Mouse (Mus musculus) hindbrain, embryonic 10.5 days (tissue): ENCODE measurements around the gene Tmem233. TPM values are rescaled to one million over a fixed set of nuclear protein-coding genes. Genes with fewer than 3 reads are reported as not detected.

Experiments
- DNase-seq: peaks from one replicate; pipeline ENCODE4 v3.0.0-alpha.2; 2017; ENCODE audit warnings: low spot score
- H3K27ac ChIP-seq: fragments of 300-500 bp; sonication (generic); 2 replicates; pipeline ENCODE4 v1.5.1; 2016; ENCODE audit warnings: mild to moderate bottlenecking, moderate library complexity
- H3K27me3 ChIP-seq: fragments of 300-500 bp; sonication (generic); 2 replicates; pipeline ENCODE4 v1.6.1; 2016; ENCODE audit warnings: mild to moderate bottlenecking; ENCODE audit not compliant: poor library complexity, insufficient read depth, severe bottlenecking
- H3K36me3 ChIP-seq: fragments of 300-500 bp; sonication (generic); 2 replicates; pipeline ENCODE4 v1.6.1; 2016; ENCODE audit warnings: mild to moderate bottlenecking, moderate library complexity
- H3K4me1 ChIP-seq: fragments of 300-500 bp; sonication (generic); replicated peaks from 2 replicates; pipeline ENCODE4 v1.6.1; 2016; ENCODE audit warnings: mild to moderate bottlenecking
- H3K4me3 ChIP-seq: fragments of 300-500 bp; sonication (generic); 2 replicates; pipeline ENCODE4 v1.5.1; 2016; ENCODE audit warnings: mild to moderate bottlenecking, moderate library complexity
- H3K9me3 ChIP-seq: fragments of 300-500 bp; sonication (generic); 2 replicates; pipeline ENCODE4 v1.6.1; 2016; ENCODE audit warnings: mild to moderate bottlenecking, moderate library complexity
- WGBS: fragments of 180-500 bp; shearing (Covaris S2); methylation state at CpG from one replicate; pipeline ENCODE4 v1.1.7; 2016; 5-methylcytosine and 5-hydroxymethylcytosine counted together
- polyA plus RNA-seq: library from polyadenylated mRNA; unstranded; fragments of >200 nt; fragmentation: Nextera tagmentation; extraction: Ambion mirVana; gene quantifications from 2 replicates; pipeline ENCODE4 v1.2.1, GENCODE M21; 2016

Gene Tmem233
- polyA plus RNA-seq, 1 experiment from 2014 or later, result not detected

- Histone ChIP-seq H3K27me3 (no peaks in the 10 kb centered on the region), H3K27ac (no peak overlapping the region), H3K9me3 (no peaks in the 10 kb centered on the region), H3K4me3 (no peak overlapping the region), H3K4me1 (0 out of 2 replicates have a peak, but pooled peaks cover 3% of the 10 kb centered on the region), H3K36me3 (peaks cover 61% of the 10 kb centered on the region)
- no peak for DNase-seq
- 93% methylated on average over 7 of the region's 7 CpGs for WGBS
These were observed 70.5 kb downstream of the Tmem233 start for GRCm38 (mm10) chr5:116012503-116012902.

GRCm38 (mm10) chr5:116011700-116012099 is 71.3 kb downstream of the Tmem233 start:
- Histone ChIP-seq H3K27ac (no peak overlapping the region), H3K36me3 (peaks cover 60% of the 10 kb centered on the region), H3K9me3 (no peaks in the 10 kb centered on the region), H3K27me3 (no peaks in the 10 kb centered on the region), H3K4me3 (no peak overlapping the region), H3K4me1 (0 out of 2 replicates have a peak, but pooled peaks cover 3% of the 10 kb centered on the region)
- 90% methylated on average over 7 of the region's 7 CpGs for WGBS
- no peak for DNase-seq

GRCm38 (mm10) chr5:116009884-116010627 is 73.0 kb downstream of the Tmem233 start:
- DNase-seq, result no peak
- no peaks in the 10 kb centered on the region for H3K9me3 ChIP-seq
- H3K27me3 ChIP-seq, result no peaks in the 10 kb centered on the region
- H3K4me1 ChIP-seq, result peaks cover 11% of the 10 kb centered on the region; the same call in 1 of the 2 replicates
- H3K36me3 ChIP-seq, result peaks cover 55% of the 10 kb centered on the region
- WGBS, result 84% methylated on average over 2 of the region's 2 CpGs
- H3K27ac ChIP-seq, result no peak overlapping the region
- H3K4me3 ChIP-seq, result no peak overlapping the region

- Histone ChIP-seq H3K9me3 (no peaks in the 10 kb centered on the region), H3K36me3 (peaks cover 51% of the 10 kb centered on the region), H3K4me3 (no peak overlapping the region), H3K27ac (no peak overlapping the region), H3K27me3 (no peaks in the 10 kb centered on the region), H3K4me1 (peaks cover 12% of the 10 kb centered on the region; the same call in 1 of the 2 replicates)
- no peak for DNase-seq
- 88% methylated on average over 15 of the region's 15 CpGs for WGBS
These were observed 73.8 kb downstream of the Tmem233 start for GRCm38 (mm10) chr5:116009091-116009851.

- no peaks in the 10 kb centered on the region for H3K27me3 ChIP-seq
- peaks cover 17% of the 10 kb centered on the region; the same call in 1 of the 2 replicates for H3K4me1 ChIP-seq
- peaks cover 37% of the 10 kb centered on the region for H3K36me3 ChIP-seq
- H3K4me3 ChIP-seq, result no peak overlapping the region
- 89% methylated on average over 13 of the region's 13 CpGs for WGBS
- no peaks in the 10 kb centered on the region for H3K9me3 ChIP-seq
- DNase-seq, result no peak
- H3K27ac ChIP-seq, result no peak overlapping the region
These were observed 75.3 kb downstream of the Tmem233 start for GRCm38 (mm10) chr5:116007723-116008122.

GRCm38 (mm10) chr5:116006324-116007099 is 76.5 kb downstream of the Tmem233 start:
- 56% methylated on average over 22 of the region's 22 CpGs for WGBS
- Histone ChIP-seq H3K27me3 (no peaks in the 10 kb centered on the region), H3K9me3 (no peaks in the 10 kb centered on the region), H3K4me1 (peaks cover 17% of the 10 kb centered on the region; the same call in 1 of the 2 replicates), H3K27ac (no peak overlapping the region), H3K36me3 (peaks cover 44% of the 10 kb centered on the region), H3K4me3 (no peak overlapping the region)
- no peak for DNase-seq

GRCm38 (mm10) chr5:116004271-116004670 is 78.8 kb downstream of the Tmem233 start:
- H3K9me3 ChIP-seq, result no peaks in the 10 kb centered on the region
- no peak for DNase-seq
- H3K4me1 ChIP-seq, result peaks cover 14% of the 10 kb centered on the region; the same call in 1 of the 2 replicates
- H3K4me3 ChIP-seq, result no peak overlapping the region
- WGBS, result 88% methylated on average over 10 of the region's 10 CpGs
- no peak overlapping the region for H3K27ac ChIP-seq
- H3K27me3 ChIP-seq, result no peaks in the 10 kb centered on the region
- H3K36me3 ChIP-seq, result peaks cover 66% of the 10 kb centered on the region

- WGBS, result 38% methylated on average over 13 of the region's 13 CpGs
- Histone ChIP-seq H3K4me1 (peaks cover 14% of the 10 kb centered on the region; the same call in 1 of the 2 replicates), H3K27me3 (no peaks in the 10 kb centered on the region), H3K4me3 (no peak overlapping the region), H3K27ac (no peak overlapping the region; the same call in 1 of the 2 replicates), H3K36me3 (peaks cover 71% of the 10 kb centered on the region), H3K9me3 (no peaks in the 10 kb centered on the region)
- DNase-seq, result no peak
These were observed 79.2 kb downstream of the Tmem233 start for GRCm38 (mm10) chr5:116003825-116004224.

- Histone ChIP-seq H3K27ac (no peak overlapping the region), H3K4me1 (peaks cover 14% of the 10 kb centered on the region; the same call in 1 of the 2 replicates), H3K36me3 (peaks cover 72% of the 10 kb centered on the region), H3K4me3 (no peak overlapping the region), H3K27me3 (no peaks in the 10 kb centered on the region), H3K9me3 (no peaks in the 10 kb centered on the region)
- WGBS, result 84% methylated on average over 8 of the region's 8 CpGs
- DNase-seq, result no peak
These were observed 79.9 kb downstream of the Tmem233 start for GRCm38 (mm10) chr5:116003154-116003553.

GRCm38 (mm10) chr5:115997376-115997775 is 85.7 kb downstream of the Tmem233 start:
- no peak for DNase-seq
- 77% methylated on average over 13 of the region's 13 CpGs for WGBS
- Histone ChIP-seq H3K4me1 (peaks cover 4% of the 10 kb centered on the region; the same call in 1 of the 2 replicates), H3K27ac (no peak overlapping the region), H3K4me3 (no peak overlapping the region), H3K27me3 (no peaks in the 10 kb centered on the region), H3K9me3 (no peaks in the 10 kb centered on the region), H3K36me3 (peaks cover 89% of the 10 kb centered on the region)

GRCm38 (mm10) chr5:115994101-115994500 is 88.9 kb downstream of the Tmem233 start:
- no peak for DNase-seq
- H3K36me3 ChIP-seq, result peaks cover 90% of the 10 kb centered on the region
- H3K9me3 ChIP-seq, result peaks cover 13% of the 10 kb centered on the region
- no peak overlapping the region for H3K4me3 ChIP-seq
- H3K27ac ChIP-seq, result no peak overlapping the region; the same call in 1 of the 2 replicates
- peaks cover 4% of the 10 kb centered on the region; the same call in 1 of the 2 replicates for H3K4me1 ChIP-seq
- H3K27me3 ChIP-seq, result no peaks in the 10 kb centered on the region
- 92% methylated on average over 15 of the region's 15 CpGs for WGBS

GRCm38 (mm10) chr5:115991717-115992116 is 91.3 kb downstream of the Tmem233 start:
- DNase-seq, result no peak
- peaks cover 93% of the 10 kb centered on the region for H3K36me3 ChIP-seq
- H3K27ac ChIP-seq, result no peak overlapping the region
- peaks cover 13% of the 10 kb centered on the region for H3K9me3 ChIP-seq
- WGBS, result 96% methylated on average over 11 of the region's 11 CpGs
- H3K27me3 ChIP-seq, result no peaks in the 10 kb centered on the region
- H3K4me3 ChIP-seq, result no peak overlapping the region
- no peaks in the 10 kb centered on the region for H3K4me1 ChIP-seq
